Comparison of ENCODE assay signal across 8 mouse cellular contexts in genomic region chr11:59964163-59964758, GRCm38 (mm10). TPM values are rescaled to one million over a fixed set of nuclear protein-coding genes. Genes with fewer than 3 reads are reported as not detected.
A peak's percentile ranks its signal among the peaks of the same experiment; 100 is the strongest.
DNase-seq lines count a peak whose midpoint lies in the region; ATAC-seq and TF ChIP-seq lines count a peak whose summit lies in the region.

No protein-coding gene starts in this region.

- H3K27ac ChIP-seq in limb, embryonic 14.5 days (replicated peaks; ENCODE audit: low read depth, low read length): 0 out of 2 replicates have a peak overlapping the region, but pooled peaks have one; percentile 28

- H3K9me3 ChIP-seq in limb, embryonic 14.5 days (ENCODE audit: control insufficient read depth, low read length): no peaks in the 10 kb centered on the region

- peaks cover 26% of the 10 kb centered on the region for H3K27me3 ChIP-seq in limb, embryonic 14.5 days (ENCODE audit: control insufficient read depth, insufficient read depth, low read length)

- peak overlapping the region; percentile 58 for H3K9ac ChIP-seq in limb, embryonic 14.5 days (ENCODE audit: low read depth, low read length, severe bottlenecking)

- H3K36me3 ChIP-seq in limb, embryonic 14.5 days (ENCODE audit: control insufficient read depth, insufficient read depth, low read length): peaks cover 17% of the 10 kb centered on the region

- no peak for TF ChIP-seq POLR2A in limb, embryonic 14.5 days (IDR thresholded peaks at IDR 0.05; ENCODE audit: borderline replicate concordance, extremely low read depth, insufficient read depth, insufficient read length)

- peak; percentile 27 for DNase-seq in gastrocnemius, postnatal 10 days
- no peak for DNase-seq in gastrocnemius, postnatal 25 days
- peak; percentile 35 to 39 for DNase-seq in cerebellum, postnatal 36 days
- peak; percentile 31 to 42 for DNase-seq in heart, postnatal 14 days
- no peak for DNase-seq in limb, embryonic 14.5 days (ENCODE audit: low spot score)
- DNase-seq in naive thymus-derived CD4-positive, alpha-beta T cell, adult 2 months (ENCODE audit: low read depth): peak; percentile 46
- DNase-seq in gastrocnemius, postnatal 36 days: no peak

- peaks cover 17% of the 10 kb centered on the region for H3K4me1 ChIP-seq in limb, embryonic 14.5 days (ENCODE audit: control insufficient read depth, insufficient read depth, low read length)

- intact Hi-C loops in heart, postnatal 14 days (cut with DNase I): loop anchor here (2.0 kb wide), 3 partner anchors 63 to 113 kb away; no protein-coding TSS in a partner anchor
- intact Hi-C loops in gastrocnemius, postnatal 36 days (cut with DNase I): no loop called here

- H3K4me2 ChIP-seq in limb, embryonic 14.5 days (replicated peaks; ENCODE audit: low read depth, low read length, severe bottlenecking): peak overlapping the region; percentile 97

- peak; percentile 22 for ATAC-seq in CD4-positive, CD25-positive, alpha-beta regulatory T cell, adult 4 months
- no peak for ATAC-seq in limb, embryonic 14.5 days (ENCODE audit: low FRiP score, low read depth)

- 2% methylated on average over 33 of the region's 33 CpGs for WGBS in limb, embryonic 14.5 days

- peak overlapping the region; percentile 44 for H3K4me3 ChIP-seq in limb, embryonic 14.5 days (replicated peaks; ENCODE audit: low read length)

RNA-seq across cellular contexts. Expression of gene Rasd1, which starts 0.5 kb away (rescaled TPM):
- total RNA-seq in gastrocnemius, postnatal 10 days (2021): 1 to 10 TPM; 1.5 to 3.0 TPM
- total RNA-seq in gastrocnemius, postnatal 25 days (2021): 1 to 10 TPM in 1 of 2 experiments, under 1 TPM in 1; 0.56 to 3.6 TPM
- polyA plus RNA-seq in CD4-positive, CD25-positive, alpha-beta regulatory T cell, adult 4 months (2017; shearing (Covaris generic)): under 1 TPM; 0.52 to 0.59 TPM
- total RNA-seq in heart, postnatal 14 days (2021): 10 to 100 TPM; 11.9 to 13.4 TPM
- 1.4 TPM in 2 replicates for polyA plus RNA-seq in limb, embryonic 14.5 days (2012; rRNA removed)
- polyA plus RNA-seq in limb, embryonic 14.5 days (2014; fragmentation: Nextera tagmentation; extraction: Ambion mirVana): 1.6 and 2.1 TPM in 2 replicates
- total RNA-seq in gastrocnemius, postnatal 36 days (2021): 1 to 10 TPM; 1.3 to 2.1 TPM

RNA-seq across cellular contexts. Expression of gene Med9, which starts 16.3 kb away (rescaled TPM):
- 10 to 100 TPM; 17.1 to 18.1 TPM for total RNA-seq in gastrocnemius, postnatal 10 days (2021)
- 10 to 100 TPM; 15.6 to 16.0 TPM for total RNA-seq in gastrocnemius, postnatal 25 days (2021)
- 1 to 10 TPM; 4.5 to 5.3 TPM for polyA plus RNA-seq in CD4-positive, CD25-positive, alpha-beta regulatory T cell, adult 4 months (2017; shearing (Covaris generic))
- total RNA-seq in heart, postnatal 14 days (2021): 10 to 100 TPM; 22.4 TPM
- 21.7 and 26.1 TPM in 2 replicates for polyA plus RNA-seq in limb, embryonic 14.5 days (2012; rRNA removed)
- 34.6 TPM in 2 replicates for polyA plus RNA-seq in limb, embryonic 14.5 days (2014; fragmentation: Nextera tagmentation; extraction: Ambion mirVana)
- total RNA-seq in gastrocnemius, postnatal 36 days (2021): 10 to 100 TPM; 15.3 to 17.9 TPM

Comparison
In these comparisons a context has a peak if more than half of its experiments do, and no peak if none do; other contexts are left out.
1. DNase-seq: peak in gastrocnemius, postnatal 10 days (single experiment), cerebellum, postnatal 36 days (2 of 2), heart, postnatal 14 days (2 of 2) and naive thymus-derived CD4-positive, alpha-beta T cell, adult 2 months (single experiment); none in gastrocnemius, postnatal 25 days (single experiment), limb, embryonic 14.5 days (single experiment) and gastrocnemius, postnatal 36 days (0 of 2).